Mouse (Mus musculus) liver, embryonic 18 days (tissue): Measurements from ENCODE around the gene Rbm11. TPM values are rescaled to one million over a fixed set of nuclear protein-coding genes. Genes with fewer than 3 reads are reported as not detected.

Experiments used
- polyA plus RNA-seq: library from polyadenylated mRNA; depleted of rRNA; stranded (reverse); fragments of >200 nt; gene quantifications from 2 replicates; pipeline ENCODE4 v1.2.3, GENCODE M21; 2012; rRNA removed

Rbm11 gene
- polyA plus RNA-seq: 0.01 and 0.02 TPM in 2 replicates

DNA sequence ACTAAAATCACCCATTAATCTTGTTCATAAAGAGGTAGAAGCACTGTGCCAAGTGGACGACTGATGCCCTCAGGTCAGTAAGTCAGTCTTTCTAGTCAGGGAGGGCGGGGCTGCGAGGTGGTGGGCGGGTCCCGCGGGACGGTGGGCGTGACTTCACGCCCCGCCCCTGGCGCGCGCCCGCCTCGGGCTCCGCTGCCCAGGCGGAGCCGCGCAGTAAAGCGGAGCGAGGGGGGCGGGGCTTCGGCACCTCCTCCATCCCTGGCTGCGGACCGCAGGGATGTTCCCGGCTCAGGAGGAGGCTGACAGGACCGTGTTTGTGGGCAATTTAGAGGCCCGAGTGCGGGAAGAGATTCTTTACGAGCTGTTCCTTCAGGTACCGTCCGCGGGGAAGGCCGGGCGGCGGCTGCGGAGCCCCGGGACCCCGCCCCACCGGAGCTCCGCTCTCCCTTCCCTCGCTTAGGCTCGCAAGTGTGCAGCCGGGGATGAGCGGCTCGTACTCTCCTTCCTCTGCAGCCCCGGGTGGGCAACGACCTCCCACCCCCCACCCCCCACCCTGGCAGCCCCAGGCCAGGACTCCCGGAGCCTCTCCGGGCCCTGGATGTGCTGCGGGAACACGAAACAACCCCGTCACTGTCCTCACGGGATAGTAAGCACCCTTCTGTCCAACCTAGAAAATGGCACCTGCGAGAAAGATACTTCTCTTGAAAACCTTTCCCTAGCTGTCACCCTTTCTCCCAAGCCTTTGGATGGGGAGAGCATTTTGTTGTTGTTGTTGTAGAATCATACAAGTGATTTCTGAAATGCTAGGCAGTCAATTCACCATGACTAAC, at the start of gene Rbm11:
Rbm11 (plus strand) TSS at position 174 of the 830 bp plus-strand sequence.

DNA sequence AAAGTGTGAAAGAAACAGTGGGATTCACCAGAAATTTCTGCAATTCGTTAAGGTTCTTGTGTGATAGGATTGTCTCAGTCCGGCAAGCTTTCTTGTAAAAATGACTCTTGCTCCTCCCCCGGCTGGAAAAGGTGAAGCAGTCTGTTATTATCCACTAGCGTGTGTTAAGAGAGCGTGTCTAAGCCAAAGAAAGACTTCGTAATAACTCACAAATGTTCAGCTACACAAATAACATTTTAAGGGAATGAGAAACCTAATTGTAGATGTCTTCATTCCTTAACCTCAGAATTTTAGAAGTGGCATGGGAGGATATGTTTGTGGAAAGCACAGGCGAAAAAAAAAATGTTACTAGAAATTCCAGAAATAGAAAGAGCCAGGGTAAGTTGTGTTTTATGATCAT, 6.7 kb upstream of the Rbm11 start, which contains the start of gene Lipi:
Lipi (minus strand) TSS at position 101 of the 400 bp plus-strand sequence.

Other genes with a start within 250 kb of the Rbm11 start
- not detected in 2 replicates for gene Lipi, start 6.8 kb upstream of the Rbm11 start, polyA plus RNA-seq
- 3.8 and 4.1 TPM in 2 replicates for gene Hspa13, start 174.3 kb downstream of the Rbm11 start, polyA plus RNA-seq